Mouse (Mus musculus) brain, embryonic 14.5 days (tissue): ENCODE data around the gene Trpm2.

Source experiments
- CTCF ChIP-seq: fragments of 200-500 bp; IDR thresholded peaks from 2 replicates; pipeline ENCODE4 v1.5.1; 2012; ENCODE audit warnings: inconsistent platforms, mild to moderate bottlenecking, moderate library complexity, borderline replicate concordance; ENCODE audit not compliant: insufficient read depth, insufficient read length; ENCODE audit errors: extremely low read depth
- POLR2A ChIP-seq: fragments of 200-500 bp; IDR thresholded peaks from 2 replicates; pipeline ENCODE4 v1.6.1; 2012; ENCODE audit warnings: mild to moderate bottlenecking, inconsistent platforms, borderline replicate concordance; ENCODE audit not compliant: poor library complexity, insufficient read depth, insufficient read length, severe bottlenecking; ENCODE audit errors: extremely low read depth

GRCm38 (mm10) chr10:77900903-77901818, 69.2 kb downstream of the Trpm2 start:
- TF ChIP-seq CTCF (no peak), POLR2A (no peak)
